Mouse (Mus musculus): ENCODE measurements around the gene Cdc42bpg.
"Not testable (repeated sequence)": the region's sequence is repeated elsewhere in the genome, so short reads cannot be mapped to it uniquely, and the experiment has no call there.

Cdc42bpg gene

DNA sequence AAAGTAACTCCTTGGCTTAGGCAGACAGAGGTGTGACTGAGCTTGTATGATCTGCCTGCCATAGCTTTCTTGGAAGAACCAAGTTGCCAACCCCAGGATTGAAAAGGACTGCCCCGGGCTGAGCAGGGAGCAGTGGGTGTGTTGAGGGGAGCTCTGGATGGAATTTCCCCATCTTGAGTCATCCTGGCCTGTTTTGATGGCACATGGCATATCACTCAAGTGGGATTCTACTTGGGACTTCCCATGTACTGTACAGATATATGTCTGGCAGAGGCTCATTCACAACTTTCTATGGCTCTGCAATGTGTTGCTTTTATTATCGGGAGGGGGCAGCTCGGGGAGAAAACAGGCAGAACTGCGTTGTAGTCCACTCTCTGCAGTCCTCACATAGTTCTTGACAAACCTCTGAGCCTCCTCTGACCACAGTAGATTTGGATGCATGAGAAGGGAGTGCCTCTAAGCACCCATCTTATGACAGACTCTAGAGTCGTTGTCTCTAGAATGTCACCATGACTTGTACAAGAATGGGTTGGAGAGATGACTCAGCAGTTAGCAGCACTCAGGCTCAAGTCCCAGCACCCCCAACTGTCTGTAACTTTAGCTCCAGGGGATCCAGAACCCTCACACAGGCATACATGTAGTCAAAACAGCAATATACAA lies 9.6 kb upstream of the Cdc42bpg start:
- no peak for DNase-seq (ENCODE audit: low spot score)

DNA sequence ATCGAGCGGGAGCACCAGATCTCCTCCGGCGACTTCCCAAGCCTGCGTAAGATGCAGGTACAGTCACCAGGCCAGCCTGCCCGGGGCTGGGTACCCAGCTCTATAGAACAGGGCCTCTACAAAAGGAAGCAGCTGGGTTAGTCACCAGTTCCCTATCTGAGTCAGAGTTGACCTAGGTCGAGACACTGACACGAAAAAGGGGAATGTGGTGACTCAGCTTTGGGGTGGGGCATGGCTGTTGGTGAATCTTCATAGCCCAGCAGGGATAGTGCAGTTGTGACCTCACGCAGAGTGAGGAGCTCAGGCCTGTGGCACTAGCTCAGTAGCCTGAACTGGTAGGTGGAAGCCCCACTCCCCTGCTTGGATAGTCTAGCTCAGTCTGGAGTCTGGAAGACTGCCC lies 8.6 kb upstream of the Cdc42bpg start:
- peak; percentile 64 for DNase-seq (ENCODE audit: low spot score)

DNA sequence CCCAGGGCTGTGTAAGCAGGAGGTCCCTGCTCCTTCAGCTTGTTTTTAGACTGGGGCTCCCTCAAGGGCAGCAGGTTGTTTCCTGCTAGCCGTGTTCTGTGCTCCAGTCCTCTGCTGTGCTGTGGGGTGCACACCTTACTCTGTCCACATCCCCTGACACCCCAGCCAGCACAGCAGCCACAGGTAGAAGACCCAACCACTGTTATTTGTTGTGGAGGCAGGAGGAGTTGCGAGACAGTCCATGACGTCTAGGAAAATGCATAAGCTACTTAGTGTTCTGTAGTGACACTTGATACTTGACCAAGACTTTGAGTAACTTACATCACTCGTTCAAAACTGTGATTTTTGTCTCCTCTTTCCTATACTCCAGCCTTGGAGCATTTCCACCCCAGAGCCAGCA lies 7.3 kb upstream of the Cdc42bpg start:
- no peak for DNase-seq (ENCODE audit: low spot score)

DNA sequence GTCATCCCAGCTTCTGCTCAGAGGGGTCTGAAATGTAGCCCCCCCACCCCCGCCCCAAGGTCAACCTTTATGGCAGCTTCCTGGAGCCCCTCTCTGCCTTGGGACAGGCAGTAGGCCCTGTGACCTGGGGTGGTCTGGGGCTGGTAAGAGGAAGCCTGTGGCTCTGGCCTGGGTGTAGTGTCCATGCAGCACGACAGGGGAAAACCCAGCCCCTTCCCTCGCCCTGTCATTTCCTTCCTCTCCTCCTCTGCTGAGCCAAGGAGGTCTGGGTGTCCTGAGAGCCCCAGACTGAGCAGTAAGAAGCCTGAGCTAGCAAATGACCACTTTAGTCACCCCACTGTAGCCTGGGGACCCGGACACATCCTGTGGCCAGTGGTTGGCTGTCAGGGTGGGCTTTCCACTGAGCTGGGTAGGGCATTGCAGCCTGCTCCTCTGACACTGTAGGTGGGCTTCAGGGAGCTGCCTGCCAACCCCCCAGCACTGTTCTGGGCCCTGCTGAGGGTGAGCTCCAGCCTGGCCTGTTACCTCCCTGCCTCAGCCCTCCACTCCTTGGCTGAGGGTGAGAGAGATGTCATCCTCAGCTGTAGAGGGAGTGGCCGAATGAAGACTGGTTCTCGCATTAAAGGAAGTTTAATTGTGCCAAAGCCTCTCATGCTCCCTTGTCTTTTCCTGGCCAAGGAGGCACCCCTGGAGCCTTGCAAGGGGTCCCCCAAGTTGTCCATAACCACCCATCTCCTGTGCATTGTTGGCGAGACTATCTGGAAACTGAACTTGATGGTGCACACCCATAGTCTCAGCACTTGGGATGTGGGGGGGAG lies 6.6 kb upstream of the Cdc42bpg start:
- DNase-seq (ENCODE audit: low spot score): no peak

DNA sequence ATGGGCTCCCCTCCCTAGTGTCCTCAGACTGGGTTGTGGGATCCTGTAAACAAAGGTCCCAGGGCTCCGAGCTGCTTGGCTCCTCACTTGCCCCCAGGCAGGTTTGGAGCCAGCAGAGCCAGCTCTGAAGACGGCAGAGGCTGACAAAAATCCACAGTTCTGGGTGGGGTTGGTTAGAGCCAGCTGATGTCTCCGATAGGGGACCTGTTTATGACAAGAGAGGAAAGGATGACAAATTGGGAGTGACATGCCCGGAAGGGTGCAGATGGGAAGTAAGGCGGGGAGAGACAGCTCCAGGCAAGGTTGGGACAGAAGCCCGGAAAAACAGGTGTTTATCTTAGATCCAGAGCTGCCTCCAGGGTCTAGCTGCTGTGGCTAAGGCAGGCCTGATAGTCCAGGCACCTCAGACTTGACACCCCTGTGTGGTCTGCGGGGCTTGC lies 5.8 kb upstream of the Cdc42bpg start:
- no peak for DNase-seq (ENCODE audit: low spot score)

DNA sequence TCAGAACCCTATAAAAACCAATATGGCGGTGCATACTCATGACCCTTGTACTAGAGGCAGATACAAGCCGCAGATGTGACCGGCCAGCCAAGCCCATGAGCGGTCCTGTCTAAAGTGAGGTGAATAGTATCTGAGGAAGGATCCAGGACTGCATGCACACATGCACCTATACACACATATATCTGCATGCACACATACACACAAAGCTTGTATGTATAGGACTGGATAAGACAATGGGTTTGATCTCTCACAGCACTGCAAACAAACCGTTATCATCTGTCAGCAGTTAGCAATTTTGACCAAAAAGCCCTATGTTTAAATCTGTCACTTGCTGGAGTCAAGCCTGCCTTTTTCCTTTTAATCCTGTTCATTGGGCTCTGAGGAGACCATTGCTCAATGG lies 4.1 kb upstream of the Cdc42bpg start:
- no peak for DNase-seq (ENCODE audit: low spot score)

DNA sequence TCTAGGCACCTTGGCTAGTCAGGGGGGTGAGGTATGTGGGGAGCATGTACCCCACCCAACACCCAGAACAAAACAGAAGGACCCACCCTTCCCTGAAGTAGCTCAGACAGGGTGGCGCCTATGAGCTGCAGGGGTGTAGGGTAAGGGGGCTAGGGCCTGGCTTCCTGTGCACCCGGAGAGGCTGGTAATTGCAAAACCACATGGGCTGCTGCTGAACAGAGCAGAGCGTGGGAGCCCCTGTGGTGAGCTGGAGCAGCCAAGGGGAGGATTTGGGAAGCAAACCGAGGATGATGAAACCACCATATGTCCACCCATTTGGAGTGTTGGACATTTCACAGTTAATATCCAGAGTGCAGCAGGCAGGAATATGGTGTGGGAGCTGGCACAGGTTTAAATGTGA lies 3.7 kb upstream of the Cdc42bpg start:
- no peak for DNase-seq (ENCODE audit: low spot score)

- no peak for DNase-seq (ENCODE audit: low spot score)
Measured at GRCm38 (mm10) chr19:6303831-6304230, 2.4 kb upstream of the Cdc42bpg start.

DNA sequence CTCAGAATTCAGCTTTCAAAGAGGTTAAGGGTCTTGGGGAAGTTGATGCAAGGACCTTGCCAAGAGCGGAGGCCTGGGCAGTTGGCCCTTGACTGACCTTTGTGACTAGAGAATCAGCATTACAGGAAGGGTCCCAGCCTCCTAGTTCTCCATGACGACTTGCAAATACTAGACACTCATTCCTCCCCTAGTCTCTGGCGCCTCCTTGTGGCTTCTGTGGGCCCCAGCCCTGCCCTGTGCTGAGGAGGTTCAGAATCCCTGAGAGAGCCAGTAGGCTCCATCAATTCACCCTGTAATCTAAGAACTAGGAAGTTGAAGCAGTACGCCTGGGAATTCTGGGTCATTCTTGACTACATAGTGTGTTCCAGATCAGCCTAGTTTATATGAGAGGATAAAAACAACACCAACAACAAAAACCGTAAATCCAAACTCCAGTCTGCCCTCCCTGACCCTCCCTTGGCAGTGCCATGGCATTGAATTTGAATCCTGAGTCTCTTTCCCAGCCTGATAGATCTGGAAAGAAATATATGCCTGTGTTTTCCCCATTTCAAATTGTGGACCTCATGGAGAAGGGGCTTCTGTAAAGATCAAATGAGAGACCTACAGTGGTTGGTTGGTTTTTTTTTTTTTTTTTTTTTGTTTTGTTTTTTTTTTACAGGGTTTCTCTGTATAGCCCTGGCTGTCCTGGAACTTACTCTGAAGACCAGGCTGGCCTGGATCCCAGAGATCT lies 1.3 kb upstream of the Cdc42bpg start:
- DNase-seq (ENCODE audit: low spot score): peak; percentile 90

DNA sequence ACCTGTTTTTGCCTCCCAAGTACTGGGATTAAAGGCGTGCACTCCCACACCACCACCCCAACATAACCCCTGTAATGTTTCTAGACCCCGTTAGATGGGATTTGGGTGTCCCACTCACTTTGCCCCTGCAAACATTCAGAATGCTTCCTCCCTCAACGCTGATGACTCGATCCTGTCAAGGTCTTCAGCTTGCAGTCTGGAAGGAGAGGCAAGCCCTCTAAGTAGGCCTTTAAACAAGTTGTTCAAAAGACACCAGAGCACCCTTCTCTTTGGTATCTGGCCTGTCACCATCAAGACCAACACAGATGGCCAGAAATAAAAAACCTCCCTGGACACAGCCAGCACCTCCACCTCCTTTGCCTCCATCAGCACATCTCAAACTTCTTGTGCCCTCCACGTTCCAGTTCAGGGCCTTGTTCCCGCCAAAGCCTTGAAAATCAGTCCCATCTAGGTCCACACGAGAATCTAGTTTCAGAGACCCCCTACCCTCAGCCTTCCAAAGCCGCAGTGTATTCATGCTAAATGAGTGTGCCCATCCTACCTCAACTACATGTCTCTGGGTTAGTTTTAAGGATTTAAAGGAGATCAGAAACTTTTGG lies 640 bp upstream of the Cdc42bpg start:
- no peak for DNase-seq (ENCODE audit: low spot score)

- DNase-seq (ENCODE audit: low spot score): peak; percentile 87
Measured at GRCm38 (mm10) chr19:6306586-6306985, 330 bp downstream of the Cdc42bpg start.

GRCm38 (mm10) chr19:6307733-6308531 lies 1.7 kb downstream of the Cdc42bpg start:
- DNase-seq (ENCODE audit: low spot score): peak; percentile 53

DNA sequence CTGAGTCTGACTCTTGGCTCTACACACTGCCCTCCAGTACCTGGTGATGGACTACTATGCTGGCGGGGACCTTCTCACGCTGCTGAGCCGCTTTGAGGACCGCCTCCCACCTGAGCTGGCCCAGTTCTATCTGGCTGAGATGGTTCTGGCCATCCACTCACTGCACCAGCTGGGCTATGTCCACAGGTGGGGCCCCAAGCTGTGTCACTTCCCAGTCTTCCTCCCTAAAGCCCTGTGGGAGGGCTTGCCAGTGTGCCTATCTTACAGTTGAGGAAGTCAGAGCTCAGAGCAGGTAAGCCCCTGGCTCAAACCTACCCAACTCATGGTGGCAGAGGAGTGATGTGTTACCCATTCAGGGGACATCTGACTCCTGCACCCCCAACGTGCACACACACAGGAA lies 3.9 kb downstream of the Cdc42bpg start:
- no peak for DNase-seq (ENCODE audit: low spot score)

GRCm38 (mm10) chr19:6311783-6312182 lies 5.5 kb downstream of the Cdc42bpg start:
- DNase-seq (ENCODE audit: low spot score): not testable (repeated sequence)

DNA sequence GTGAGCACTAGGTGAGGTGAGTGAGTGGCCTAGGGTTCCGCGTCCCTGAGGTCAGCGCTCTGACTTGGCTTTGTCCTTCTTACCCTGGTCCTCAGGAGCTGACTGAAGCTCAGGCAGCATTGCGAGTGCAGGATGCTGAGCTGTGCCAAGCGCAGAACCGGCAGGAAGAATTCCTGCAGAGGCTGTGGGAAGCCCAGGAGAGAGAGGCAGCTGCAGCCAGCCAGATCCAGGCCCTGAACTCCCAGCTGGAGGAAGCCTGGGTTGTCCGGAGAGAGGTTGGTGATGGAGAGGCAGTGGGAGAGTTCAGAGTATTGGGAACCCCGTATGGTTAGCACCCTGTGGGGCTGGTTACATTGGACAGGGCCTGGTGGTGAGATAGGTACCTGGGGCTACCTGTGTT lies 7.5 kb downstream of the Cdc42bpg start:
- no peak for DNase-seq (ENCODE audit: low spot score)

DNA sequence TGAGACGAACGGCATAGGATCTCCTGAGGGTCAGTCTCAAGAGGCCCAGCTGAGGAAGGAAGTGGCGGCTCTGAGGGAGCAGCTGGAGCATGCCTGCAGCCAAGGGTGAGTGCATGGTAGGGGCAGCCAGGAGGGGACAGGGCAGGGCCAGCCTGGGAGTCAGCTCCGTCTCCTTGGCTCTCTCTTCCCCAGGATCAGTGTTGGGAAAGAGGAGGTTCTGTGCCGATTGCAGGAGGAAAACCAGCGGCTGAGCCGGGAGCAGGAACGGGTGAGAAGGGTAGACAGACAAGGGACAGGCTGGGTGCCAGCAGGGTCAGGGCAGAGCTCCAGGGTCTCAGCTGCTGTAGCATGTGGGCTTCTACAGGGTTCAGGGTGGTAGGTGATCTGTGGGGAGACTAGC lies 8.3 kb downstream of the Cdc42bpg start:
- DNase-seq (ENCODE audit: low spot score): no peak

- no peak for DNase-seq (ENCODE audit: low spot score)
Measured at GRCm38 (mm10) chr19:6315573-6315972, 9.3 kb downstream of the Cdc42bpg start.

DNA sequence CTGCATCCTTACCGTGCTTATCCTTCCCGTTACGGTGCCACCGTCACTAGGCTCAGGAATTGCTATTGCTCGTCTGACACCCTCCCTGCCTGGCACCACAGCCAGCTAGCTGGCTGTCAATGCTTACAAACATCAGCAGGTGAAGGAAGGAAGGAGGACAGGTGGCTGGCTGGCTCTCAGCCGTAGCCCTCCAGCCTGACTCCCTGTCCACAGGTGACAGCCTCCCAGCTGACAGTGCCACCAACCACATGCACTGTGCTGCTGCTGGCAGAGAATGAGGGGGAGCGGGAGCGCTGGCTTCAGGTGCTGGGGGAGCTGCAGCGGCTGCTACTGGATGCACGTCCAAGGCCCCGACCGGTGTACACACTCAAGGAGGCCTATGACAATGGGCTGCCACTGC lies 11.9 kb downstream of the Cdc42bpg start:
- no peak for DNase-seq (ENCODE audit: low spot score)

DNA sequence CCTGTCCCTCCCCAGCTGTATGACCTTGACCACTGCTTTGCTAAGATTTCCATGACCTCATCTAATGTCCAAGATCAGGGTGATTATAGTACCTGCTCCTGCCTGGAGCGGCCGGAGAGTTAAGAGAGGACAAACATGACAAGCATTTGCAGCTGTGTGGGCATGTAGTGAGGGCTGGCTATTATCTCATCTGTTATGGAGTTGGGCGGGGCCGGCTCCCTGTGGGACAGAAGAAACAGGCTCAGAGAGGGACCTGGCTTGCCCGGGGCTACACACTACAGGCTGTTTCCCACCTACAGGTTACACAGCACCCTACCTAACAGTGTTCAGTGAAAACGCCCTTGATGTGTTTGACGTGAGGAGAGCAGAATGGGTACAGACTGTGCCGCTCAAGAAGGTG lies 15.1 kb downstream of the Cdc42bpg start:
- no peak for DNase-seq (ENCODE audit: low spot score)

DNA sequence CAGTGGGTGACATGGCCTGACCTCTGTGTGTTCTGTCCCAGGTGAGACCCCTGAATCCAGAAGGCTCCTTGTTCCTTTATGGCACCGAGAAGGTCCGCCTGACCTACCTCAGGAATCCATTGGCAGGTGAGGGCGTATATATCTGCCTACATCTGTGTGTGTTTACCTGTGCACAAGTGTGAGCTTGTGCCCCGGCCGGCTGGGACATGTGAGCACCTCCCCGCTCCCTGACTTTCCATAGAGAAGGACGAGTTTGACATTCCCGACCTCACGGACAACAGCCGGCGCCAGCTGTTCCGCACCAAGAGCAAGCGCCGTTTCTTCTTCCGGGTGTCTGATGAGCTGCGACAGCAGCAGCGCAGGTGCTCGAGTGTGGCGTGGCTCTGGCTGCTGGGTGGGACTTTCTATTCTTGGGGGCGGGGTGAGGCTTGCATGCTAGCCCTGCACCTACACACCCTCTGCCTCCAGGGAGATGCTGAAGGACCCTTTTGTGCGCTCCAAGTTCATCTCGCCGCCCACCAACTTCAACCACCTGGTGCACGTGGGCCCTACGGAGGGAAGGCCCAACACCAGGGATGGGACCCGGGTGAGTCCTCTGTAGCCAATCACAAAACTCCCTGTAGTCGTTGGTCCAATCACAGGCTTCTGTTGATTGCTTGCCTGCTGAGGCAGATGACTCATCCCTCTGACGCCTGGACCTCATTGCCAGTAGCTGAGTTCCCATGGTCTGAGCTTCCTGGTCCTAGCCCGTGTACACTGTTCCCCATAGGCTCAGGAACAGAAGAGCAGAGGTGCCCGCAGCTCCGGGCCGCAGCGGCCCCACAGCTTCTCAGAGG lies 15.7 kb downstream of the Cdc42bpg start:
- DNase-seq (ENCODE audit: low spot score): no peak

- DNase-seq (ENCODE audit: low spot score): no peak
Measured at GRCm38 (mm10) chr19:6324751-6325150, 18.5 kb downstream of the Cdc42bpg start.

Measured in urinary bladder, postnatal 25 days (tissue).